20 mouse cellular contexts compared by ENCODE assay signal in the genomic region with DNA sequence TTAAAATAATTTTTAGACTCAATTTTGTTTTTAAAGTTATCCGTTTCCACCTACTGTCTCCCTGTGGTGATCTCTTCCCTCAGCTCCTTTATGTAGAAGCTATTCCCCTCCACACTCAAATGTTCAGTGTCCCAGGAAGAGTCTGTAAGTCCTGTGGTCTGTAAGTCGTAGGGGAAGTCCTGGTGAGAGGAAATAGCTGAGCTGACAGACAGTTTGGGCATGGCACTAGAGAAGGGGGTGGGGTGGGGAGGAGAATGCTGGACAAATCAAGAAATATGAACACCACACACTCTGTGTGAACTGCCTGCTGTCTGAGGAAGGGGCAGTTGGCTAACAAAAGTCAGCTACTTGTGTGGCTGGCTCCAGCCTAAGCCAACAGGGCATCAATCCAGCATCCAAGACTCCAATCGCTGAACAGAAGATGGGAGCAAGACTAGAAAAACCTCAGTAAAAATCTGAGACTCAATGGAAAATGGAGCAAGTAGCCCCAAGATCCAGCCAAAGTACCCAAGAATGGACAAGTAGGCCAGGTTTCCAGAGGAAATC.
DNase-seq lines count a peak whose midpoint lies in the region; ATAC-seq and TF ChIP-seq lines count a peak whose summit lies in the region.
"Had no signal": no experiment of that assay in that cellular context is flagged by ENCODE, and none has a peak within 500 bp of the region (broad histone marks: within the 10 kb centered on the region; RNA-seq: fewer than 3 reads in every experiment).

No protein-coding gene starts in this region.

- TF ChIP-seq EP300 in MEL (IDR thresholded peaks at IDR 0.05; ENCODE audit: low read depth in 1 of 2, low read length in 2 of 2): no peak

- 78% methylated on average over 3 of the region's 3 CpGs for WGBS in liver, adult 2 months
- WGBS in liver, embryonic 12.5 days (ENCODE audit: insufficient replicate concordance): 44% methylated on average over 3 of the region's 3 CpGs

- H3K36me3 ChIP-seq in liver, adult 2 months (ENCODE audit: control insufficient read depth, insufficient read depth, low read length): no peaks in the 10 kb centered on the region
- H3K36me3 ChIP-seq in liver, embryonic 12.5 days: peaks cover 7% of the 10 kb centered on the region
- peaks cover 5 to 10% of the 10 kb centered on the region in 2 experiments for H3K36me3 ChIP-seq in MEL (ENCODE audit: control insufficient read depth in 1 of 2, insufficient read depth in 2 of 2, low read length in 2 of 2)
- H3K36me3 ChIP-seq in megakaryocyte, embryonic 14.5 days (replicated peaks; ENCODE audit: low read length): peaks cover 71% of the 10 kb centered on the region

- H3K27me3 ChIP-seq in liver, adult 2 months (ENCODE audit: control insufficient read depth, insufficient read depth, low read length): no peaks in the 10 kb centered on the region
- no peaks in the 10 kb centered on the region for H3K27me3 ChIP-seq in liver, embryonic 12.5 days (replicated peaks)
- H3K27me3 ChIP-seq in MEL (ENCODE audit: control insufficient read depth in 1 of 2, insufficient read depth in 2 of 2, low read length in 2 of 2): no peaks in the 10 kb centered on the region
- H3K27me3 ChIP-seq in megakaryocyte, embryonic 14.5 days (replicated peaks): no peaks in the 10 kb centered on the region
- H3K27me3 ChIP-seq: heart, embryonic 12.5 days; intestine, embryonic 15.5 days; kidney, embryonic 15.5 days; neural tube, embryonic 13.5 days; Patski had no signal

- H3K4me2 ChIP-seq in liver, embryonic 12.5 days: no peak overlapping the region
- H3K4me2 ChIP-seq: heart, embryonic 12.5 days; intestine, embryonic 15.5 days; kidney, embryonic 15.5 days; lung, embryonic 14.5 days; neural tube, embryonic 13.5 days had no signal

- H3K79me2 ChIP-seq in liver, adult 2 months (ENCODE audit: control insufficient read depth, insufficient read depth, low read length): no peaks in the 10 kb centered on the region
- H3K79me2 ChIP-seq in MEL (ENCODE audit: control insufficient read depth, insufficient read depth, low read length, poor library complexity): peaks cover 1% of the 10 kb centered on the region; the same call in 1 of the 2 replicates

- TF ChIP-seq RAD21 in MEL (IDR thresholded peaks at IDR 0.05; ENCODE audit: low read depth, low read length): no peak

- no peak overlapping the region for H3K27ac ChIP-seq in liver, adult 2 months (replicated peaks; ENCODE audit: insufficient read depth, low read depth, low read length)
- H3K27ac ChIP-seq in liver, embryonic 12.5 days: no peak overlapping the region
- no peak overlapping the region for H3K27ac ChIP-seq in MEL (ENCODE audit: control insufficient read depth, low read depth, low read length)
- H3K27ac ChIP-seq: hindbrain, embryonic 10.5 days; intestine, embryonic 15.5 days; neural tube, embryonic 13.5 days had no signal

- no peak for TF ChIP-seq POLR2A in liver, adult 2 months (IDR thresholded peaks at IDR 0.05; ENCODE audit: extremely low read depth, insufficient read depth, low read length)
- TF ChIP-seq POLR2A in MEL (IDR thresholded peaks at IDR 0.05; ENCODE audit: control insufficient read depth in 1 of 2, insufficient read depth in 1 of 2, low read depth in 1 of 2, low read length in 2 of 2, poor library complexity in 1 of 2): no peak

- no peak for ATAC-seq in liver, embryonic 12.5 days
- ATAC-seq: activated CD4-positive, CD25-positive, alpha-beta regulatory T cell, adult 4 months; Patski had no signal

- no peak overlapping the region for H3K4me3 ChIP-seq in liver, adult 2 months (ENCODE audit: insufficient read depth, low read depth, low read length)
- H3K4me3 ChIP-seq in liver, embryonic 12.5 days: no peak overlapping the region
- no peak overlapping the region for H3K4me3 ChIP-seq in MEL (ENCODE audit: control insufficient read depth in 1 of 2, insufficient read depth in 1 of 2, low read depth in 2 of 2, low read length in 2 of 2)
- peak overlapping the region; percentile 47 for H3K4me3 ChIP-seq in megakaryocyte, embryonic 14.5 days (replicated peaks)
- H3K4me3 ChIP-seq: heart, embryonic 12.5 days; hindbrain, embryonic 10.5 days; intestine, embryonic 15.5 days; kidney, embryonic 15.5 days; neural tube, embryonic 13.5 days had no signal

- peak; percentile 48 to 55 for DNase-seq in cerebellum, postnatal 14 days
- DNase-seq in cerebellum, adult 9-11 months: no peak
- peak; percentile 23 for DNase-seq in liver, adult 2 months (ENCODE audit: extremely low read depth, low read depth, low spot score)
- peak; percentile 24 for DNase-seq in MEL (ENCODE audit: low read depth, low spot score)
- no peak for DNase-seq in kidney, adult 8-10 months
- no peak for DNase-seq in retina, embryonic 14.5 days (ENCODE audit: low spot score)
- DNase-seq: adrenal gland, postnatal 25 days; cerebellum, adult 9-10 months; gastrocnemius, postnatal 14 days; lung, embryonic 14.5 days; right cerebral cortex, postnatal 14 days had no signal

- peaks cover 6% of the 10 kb centered on the region for H3K4me1 ChIP-seq in liver, adult 2 months (ENCODE audit: control insufficient read depth, insufficient read depth, low read length)
- H3K4me1 ChIP-seq in liver, embryonic 12.5 days: peaks cover 31% of the 10 kb centered on the region
- H3K4me1 ChIP-seq in MEL (ENCODE audit: control insufficient read depth in 1 of 2, insufficient read depth in 2 of 2, low read length in 2 of 2): peaks cover 8 to 18% of the 10 kb centered on the region in 2 experiments
- H3K4me1 ChIP-seq in megakaryocyte, embryonic 14.5 days: peaks cover 73% of the 10 kb centered on the region

- no peak for TF ChIP-seq CTCF in liver, adult 2 months (IDR thresholded peaks at IDR 0.05; ENCODE audit: low read depth, low read length)
- TF ChIP-seq CTCF in MEL (IDR thresholded peaks at IDR 0.05 in 2 of 3, conservative IDR thresholded peaks at IDR 0.05 in 1 of 3; ENCODE audit: control insufficient read depth in 1 of 3, insufficient read depth in 1 of 3, low read depth in 2 of 3, low read length in 3 of 3, poor library complexity in 1 of 3, severe bottlenecking in 1 of 3): no peak

- no peaks in the 10 kb centered on the region for H3K9me3 ChIP-seq in liver, embryonic 12.5 days (replicated peaks)
- no peaks in the 10 kb centered on the region for H3K9me3 ChIP-seq in MEL (replicated peaks; ENCODE audit: insufficient read depth, low read length)
- no peaks in the 10 kb centered on the region for H3K9me3 ChIP-seq in megakaryocyte, embryonic 14.5 days
- H3K9me3 ChIP-seq: heart, embryonic 12.5 days; hindbrain, embryonic 10.5 days; intestine, embryonic 15.5 days; kidney, embryonic 15.5 days; neural tube, embryonic 13.5 days had no signal

- H3K9ac ChIP-seq in liver, adult 2 months (ENCODE audit: low read depth, low read length): no peak overlapping the region
- H3K9ac ChIP-seq in liver, embryonic 12.5 days: no peak overlapping the region
- no peak overlapping the region for H3K9ac ChIP-seq in MEL (ENCODE audit: control insufficient read depth, low read depth, low read length, poor library complexity, severe bottlenecking)
- H3K9ac ChIP-seq: heart, embryonic 12.5 days; intestine, embryonic 15.5 days; kidney, embryonic 15.5 days; lung, embryonic 14.5 days; neural tube, embryonic 13.5 days had no signal

TF ChIP-seq in MEL, 35 proteins besides CTCF, POLR2A, EP300 and RAD21:
- TF ChIP-seq NELFE (IDR thresholded peaks at IDR 0.05; ENCODE audit: low read depth, low read length) (no peak), BHLHE40 (IDR thresholded peaks at IDR 0.05; ENCODE audit: borderline replicate concordance, low read depth, low read length) (no peak), USF1 (IDR thresholded peaks at IDR 0.05; ENCODE audit: low read depth, low read length) (no peak), TBP (IDR thresholded peaks at IDR 0.05; ENCODE audit: low read depth, low read length) (no peak), ETS1 (IDR thresholded peaks at IDR 0.05; ENCODE audit: low read depth, low read length) (no peak)

Comparison
In these comparisons a context has a peak if more than half of its experiments do, and no peak if none do; other contexts are left out.
1. DNase-seq: peak in cerebellum, postnatal 14 days (2 of 2), liver, adult 2 months (single experiment) and MEL (single experiment); none in cerebellum, adult 9-11 months (single experiment), kidney, adult 8-10 months (0 of 2) and retina, embryonic 14.5 days (single experiment).